8 mouse cellular contexts compared by ENCODE assay signal in the genomic region with DNA sequence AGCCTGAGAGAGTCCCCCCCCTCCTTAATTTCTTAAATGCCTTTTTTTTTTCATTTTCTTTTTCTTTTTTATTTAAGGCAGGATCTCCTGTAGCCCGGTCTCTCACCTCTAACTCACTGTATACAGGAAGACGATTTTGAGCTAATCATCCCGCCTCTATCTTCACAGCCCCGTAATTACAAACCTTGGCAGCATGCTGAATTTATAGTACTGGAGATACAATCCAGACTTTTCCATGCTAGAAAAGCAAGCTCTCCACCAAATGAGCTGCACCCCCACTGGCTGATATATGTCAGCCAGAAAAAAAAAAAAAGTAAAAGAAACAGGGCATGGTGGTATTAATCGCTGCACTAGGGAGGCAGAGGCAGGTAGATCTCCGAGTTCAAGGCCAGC. TPM values are rescaled to one million over a fixed set of nuclear protein-coding genes. Genes with fewer than 3 reads are reported as not detected.
DNase-seq lines count a peak whose midpoint lies in the region; ATAC-seq and TF ChIP-seq lines count a peak whose summit lies in the region.

No protein-coding gene starts in this region.

- WGBS in heart, embryonic 13.5 days, result 55% methylated on average over 6 of the region's 6 CpGs
- 46% methylated on average over 6 of the region's 6 CpGs for WGBS in forebrain, embryonic 14.5 days
- WGBS in liver, embryonic 13.5 days (ENCODE audit: insufficient replicate concordance), result 69% methylated on average over 6 of the region's 6 CpGs

- H3K9ac ChIP-seq in heart, embryonic 13.5 days, result no peak overlapping the region; the same call in 1 of the 2 replicates
- peak overlapping the region; percentile 92 for H3K9ac ChIP-seq in MEL (ENCODE audit: control insufficient read depth, low read depth, low read length, poor library complexity, severe bottlenecking)
- H3K9ac ChIP-seq in forebrain, embryonic 14.5 days (ENCODE audit: low read length), result no peak overlapping the region; the same call in 1 of the 2 replicates
- H3K9ac ChIP-seq in liver, embryonic 13.5 days, result no peak overlapping the region

- no peaks in the 10 kb centered on the region for H3K9me3 ChIP-seq in heart, embryonic 13.5 days
- H3K9me3 ChIP-seq in MEL (replicated peaks; ENCODE audit: insufficient read depth, low read length), result no peaks in the 10 kb centered on the region
- no peaks in the 10 kb centered on the region for H3K9me3 ChIP-seq in forebrain, embryonic 14.5 days (replicated peaks; ENCODE audit: control insufficient read depth, low read length)
- no peaks in the 10 kb centered on the region for H3K9me3 ChIP-seq in liver, embryonic 13.5 days (replicated peaks)

- no peaks in the 10 kb centered on the region for H3K27me3 ChIP-seq in heart, embryonic 13.5 days (replicated peaks)
- peaks cover 0 to 1% of the 10 kb centered on the region in 2 experiments; a peak in 1 of 4 replicates for H3K27me3 ChIP-seq in MEL (ENCODE audit: control insufficient read depth in 1 of 2, insufficient read depth in 2 of 2, low read length in 2 of 2)
- H3K27me3 ChIP-seq in forebrain, embryonic 14.5 days (replicated peaks; ENCODE audit: control insufficient read depth, insufficient read depth, low read length), result no peaks in the 10 kb centered on the region
- H3K27me3 ChIP-seq in liver, embryonic 13.5 days, result peaks cover 33% of the 10 kb centered on the region

- H3K36me3 ChIP-seq in heart, embryonic 13.5 days, result peaks cover 8% of the 10 kb centered on the region
- peaks cover 0 to 11% of the 10 kb centered on the region in 2 experiments; a peak in 2 of 4 replicates for H3K36me3 ChIP-seq in MEL (ENCODE audit: control insufficient read depth in 1 of 2, insufficient read depth in 2 of 2, low read length in 2 of 2)
- H3K36me3 ChIP-seq in forebrain, embryonic 14.5 days (ENCODE audit: control insufficient read depth, insufficient read depth, low read length), result no peaks in the 10 kb centered on the region
- no peaks in the 10 kb centered on the region for H3K36me3 ChIP-seq in liver, embryonic 13.5 days

- H3K4me3 ChIP-seq in heart, embryonic 13.5 days, result peak overlapping the region; percentile 91
- H3K4me3 ChIP-seq in MEL (ENCODE audit: control insufficient read depth in 1 of 2, insufficient read depth in 1 of 2, low read depth in 2 of 2, low read length in 2 of 2), result peak overlapping the region; percentile 69 to 88
- peak overlapping the region; percentile 76; the same call in 1 of the 2 replicates for H3K4me3 ChIP-seq in forebrain, embryonic 14.5 days (ENCODE audit: low read depth, low read length)
- no peak overlapping the region for H3K4me3 ChIP-seq in liver, embryonic 13.5 days (replicated peaks)

- no peak for TF ChIP-seq RAD21 in MEL (IDR thresholded peaks at IDR 0.05; ENCODE audit: low read depth, low read length)

- H3K4me1 ChIP-seq in heart, embryonic 13.5 days, result peaks cover 23% of the 10 kb centered on the region
- peaks cover 3% of the 10 kb centered on the region in 2 experiments; a peak in 2 of 4 replicates for H3K4me1 ChIP-seq in MEL (ENCODE audit: control insufficient read depth in 1 of 2, insufficient read depth in 2 of 2, low read length in 2 of 2)
- peaks cover 7% of the 10 kb centered on the region for H3K4me1 ChIP-seq in forebrain, embryonic 14.5 days (ENCODE audit: control insufficient read depth, insufficient read depth, low read length)
- H3K4me1 ChIP-seq in liver, embryonic 13.5 days (replicated peaks), result peaks cover 33% of the 10 kb centered on the region

- no peak for TF ChIP-seq POLR2A in MEL (IDR thresholded peaks at IDR 0.05; ENCODE audit: control insufficient read depth in 1 of 2, insufficient read depth in 1 of 2, low read depth in 1 of 2, low read length in 2 of 2, poor library complexity in 1 of 2)

- H3K4me2 ChIP-seq in heart, embryonic 13.5 days, result peak overlapping the region; percentile 86
- peak overlapping the region; percentile 95; the same call in 1 of the 2 replicates for H3K4me2 ChIP-seq in forebrain, embryonic 14.5 days (ENCODE audit: low read length)
- H3K4me2 ChIP-seq in liver, embryonic 13.5 days, result peak overlapping the region; percentile 99; the same call in 1 of the 2 replicates

- DNase-seq in heart, adult 18-20 months, result no peak
- DNase-seq in MEL (ENCODE audit: low read depth, low spot score), result no peak
- DNase-seq in forebrain, embryonic 14.5 days (ENCODE audit: low spot score), result peak; percentile 51
- DNase-seq in liver, embryonic 13.5 days, result no peak
- no peak for DNase-seq in right cerebral cortex, adult 18-20 months
- no peak for DNase-seq in adrenal gland, postnatal 14 days
- no peak for DNase-seq in gastrocnemius, postnatal 4 days (ENCODE audit: low spot score in 2 of 2)

- TF ChIP-seq CTCF in MEL (IDR thresholded peaks at IDR 0.05 in 2 of 3, conservative IDR thresholded peaks at IDR 0.05 in 1 of 3; ENCODE audit: control insufficient read depth in 1 of 3, insufficient read depth in 1 of 3, low read depth in 2 of 3, low read length in 3 of 3, poor library complexity in 1 of 3, severe bottlenecking in 1 of 3), result no peak

- peaks cover 33% of the 10 kb centered on the region for H3K79me2 ChIP-seq in MEL (ENCODE audit: control insufficient read depth, insufficient read depth, low read length, poor library complexity)

- no peak for TF ChIP-seq EP300 in MEL (IDR thresholded peaks at IDR 0.05; ENCODE audit: low read depth in 1 of 2, low read length in 2 of 2)

- no peak for ATAC-seq in heart, embryonic 13.5 days (ENCODE audit: extremely low read depth, insufficient number of reproducible peaks, low FRiP score, low TSS enrichment)
- ATAC-seq in forebrain, embryonic 14.5 days, result no peak
- ATAC-seq in liver, embryonic 13.5 days (ENCODE audit: low read depth), result no peak

- no peak overlapping the region for H3K27ac ChIP-seq in heart, embryonic 13.5 days (replicated peaks)
- H3K27ac ChIP-seq in MEL (ENCODE audit: control insufficient read depth, low read depth, low read length), result no peak overlapping the region
- H3K27ac ChIP-seq in forebrain, embryonic 14.5 days (ENCODE audit: low read depth, low read length), result no peak overlapping the region
- H3K27ac ChIP-seq in liver, embryonic 13.5 days, result no peak overlapping the region

TF ChIP-seq in MEL, 35 proteins besides CTCF, POLR2A, EP300 and RAD21:
- TF ChIP-seq TCF12 (IDR thresholded peaks at IDR 0.05; ENCODE audit: low read depth, low read length) (no peak), ZNF384 (IDR thresholded peaks at IDR 0.05; ENCODE audit: low read depth, low read length) (peak; percentile 64), HCFC1 (IDR thresholded peaks at IDR 0.05; ENCODE audit: low read depth, low read length) (no peak), KAT2A (conservative IDR thresholded peaks at IDR 0.05; ENCODE audit: low read depth, low read length) (no peak), NRF1 (IDR thresholded peaks at IDR 0.05; ENCODE audit: insufficient read depth, low read depth, low read length, poor library complexity, severe bottlenecking) (no peak), GATA1 (IDR thresholded peaks at IDR 0.05; ENCODE audit: low read depth, low read length) (0 out of 2 replicates have a peak, but pooled peaks have one; percentile 4)

RNA-seq across cellular contexts. Expression of a gene that starts 1.3 kb away (rescaled TPM):
- polyA plus RNA-seq in heart, embryonic 13.5 days (2015; fragmentation: Nextera tagmentation; extraction: Ambion mirVana), result 3.8 and 5.8 TPM in 2 replicates
- 10 to 100 TPM; 46.0 to 53.0 TPM for total RNA-seq in heart, adult 18-20 months (2021)
- total RNA-seq in MEL (2012; rRNA removed), result 8.4 and 11.3 TPM in 2 replicates
- 10 to 100 TPM; 15.3 to 37.9 TPM for polyA plus RNA-seq in MEL (2012; ENCODE audit: insufficient read depth in 1 of 2, insufficient read length in 2 of 2, low read depth in 1 of 2, low replicate concordance in 2 of 2, missing spikeins in 1 of 2)
- 3.7 and 5.2 TPM in 2 replicates for polyA plus RNA-seq in forebrain, embryonic 14.5 days (2014; fragmentation: Nextera tagmentation; extraction: Ambion mirVana)
- polyA plus RNA-seq in liver, embryonic 13.5 days (2015; fragmentation: Nextera tagmentation; extraction: Ambion mirVana), result 0.45 and 0.67 TPM in 2 replicates
- total RNA-seq in adrenal gland, postnatal 14 days (2021), result 33.5 and 47.5 TPM in 2 replicates
- 10 to 100 TPM; 74.5 to 82.5 TPM for total RNA-seq in gastrocnemius, postnatal 4 days (2021)
